11 mouse cellular contexts compared by ENCODE assay signal in genomic region chr12:69982874-69983273, GRCm38 (mm10). TPM values are rescaled to one million over a fixed set of nuclear protein-coding genes. Genes with fewer than 3 reads are reported as not detected.
DNase-seq lines count a peak whose midpoint lies in the region; ATAC-seq and TF ChIP-seq lines count a peak whose summit lies in the region.
"Had no signal": no experiment of that assay in that cellular context is flagged by ENCODE, and none has a peak within 500 bp of the region (broad histone marks: within the 10 kb centered on the region; RNA-seq: fewer than 3 reads in every experiment).

No protein-coding gene starts in this region.

- H3K9me3 ChIP-seq in forebrain, embryonic 11.5 days (ENCODE audit: control insufficient read depth, low read length), result no peaks in the 10 kb centered on the region
- no peaks in the 10 kb centered on the region for H3K9me3 ChIP-seq in forebrain, embryonic 13.5 days (replicated peaks)
- H3K9me3 ChIP-seq in liver, postnatal 0 days (ENCODE audit: low read length), result no peaks in the 10 kb centered on the region
- H3K9me3 ChIP-seq in liver, embryonic 11.5 days (ENCODE audit: control insufficient read depth, low read length), result no peaks in the 10 kb centered on the region
- no peaks in the 10 kb centered on the region for H3K9me3 ChIP-seq in neural tube, embryonic 11.5 days (ENCODE audit: control insufficient read depth, low read length)
- H3K9me3 ChIP-seq: embryonic facial prominence, embryonic 15.5 days; limb, embryonic 15.5 days had no signal

- peak; percentile 51 for DNase-seq in forebrain, embryonic 11.5 days (ENCODE audit: low spot score)
- no peak for DNase-seq in liver, postnatal 0 days
- DNase-seq in liver, embryonic 11.5 days (ENCODE audit: low spot score), result no peak
- no peak for DNase-seq in Patski (ENCODE audit: low read depth, low spot score)
- peak; percentile 29 for DNase-seq in neural tube, embryonic 11.5 days (ENCODE audit: low spot score)
- DNase-seq in layer of hippocampus, postnatal 14 days (ENCODE audit: low spot score in 2 of 2), result no peak
- no peak for DNase-seq in MN1 (ENCODE audit: low spot score)

- TF ChIP-seq EP300 in liver, postnatal 0 days (IDR thresholded peaks at IDR 0.05; ENCODE audit: low read depth), result no peak

- H3K27me3 ChIP-seq in forebrain, embryonic 11.5 days (ENCODE audit: control insufficient read depth, insufficient read depth, low read length), result no peaks in the 10 kb centered on the region
- no peaks in the 10 kb centered on the region for H3K27me3 ChIP-seq in forebrain, embryonic 13.5 days
- H3K27me3 ChIP-seq in liver, postnatal 0 days (ENCODE audit: insufficient read depth, low read length), result no peaks in the 10 kb centered on the region
- H3K27me3 ChIP-seq in liver, embryonic 11.5 days (replicated peaks; ENCODE audit: control insufficient read depth, insufficient read depth, low read length), result no peaks in the 10 kb centered on the region
- no peaks in the 10 kb centered on the region for H3K27me3 ChIP-seq in Patski
- H3K27me3 ChIP-seq in neural tube, embryonic 11.5 days (ENCODE audit: control insufficient read depth, insufficient read depth, low read length), result no peaks in the 10 kb centered on the region
- H3K27me3 ChIP-seq: embryonic facial prominence, embryonic 15.5 days; limb, embryonic 15.5 days had no signal

- POLR2A ChIA-PET in Patski (lab: Charles Lee), result no interaction called here

- peak; percentile 54 for TF ChIP-seq CTCF in liver, postnatal 0 days (IDR thresholded peaks at IDR 0.05; ENCODE audit: low read depth)
- peak; percentile 52 for TF ChIP-seq CTCF in Patski (IDR thresholded peaks at IDR 0.05)

- ATAC-seq in forebrain, embryonic 11.5 days (replicated peaks; ENCODE audit: low FRiP score), result no peak
- no peak for ATAC-seq in forebrain, embryonic 13.5 days
- no peak for ATAC-seq in liver, postnatal 0 days
- no peak for ATAC-seq in liver, embryonic 11.5 days (replicated peaks; ENCODE audit: low FRiP score)
- ATAC-seq in Patski, result no peak
- ATAC-seq in neural tube, embryonic 11.5 days (ENCODE audit: insufficient read depth, low FRiP score, low TSS enrichment), result no peak
- ATAC-seq: intestine, embryonic 16.5 days had no signal

- WGBS in forebrain, embryonic 11.5 days, result 67% methylated on average over 5 of the region's 5 CpGs
- 66% methylated on average over 5 of the region's 5 CpGs for WGBS in forebrain, embryonic 13.5 days
- 73% methylated on average over 5 of the region's 5 CpGs for WGBS in liver, postnatal 0 days (ENCODE audit: insufficient replicate concordance)
- WGBS in liver, embryonic 11.5 days, result 82% methylated on average over 5 of the region's 5 CpGs
- 67% methylated on average over 5 of the region's 5 CpGs for WGBS in neural tube, embryonic 11.5 days

- H3K9ac ChIP-seq in forebrain, embryonic 11.5 days (ENCODE audit: low read length), result no peak overlapping the region
- no peak overlapping the region for H3K9ac ChIP-seq in forebrain, embryonic 13.5 days
- H3K9ac ChIP-seq in liver, postnatal 0 days (replicated peaks), result no peak overlapping the region
- no peak overlapping the region for H3K9ac ChIP-seq in liver, embryonic 11.5 days (ENCODE audit: low read depth, low read length)
- no peak overlapping the region for H3K9ac ChIP-seq in neural tube, embryonic 11.5 days (ENCODE audit: low read length)
- H3K9ac ChIP-seq: embryonic facial prominence, embryonic 15.5 days; limb, embryonic 15.5 days had no signal

- H3K4me3 ChIP-seq in forebrain, embryonic 11.5 days (ENCODE audit: low read depth, low read length), result no peak overlapping the region
- no peak overlapping the region for H3K4me3 ChIP-seq in forebrain, embryonic 13.5 days
- H3K4me3 ChIP-seq in liver, postnatal 0 days (ENCODE audit: low read depth, low read length), result no peak overlapping the region
- H3K4me3 ChIP-seq in liver, embryonic 11.5 days (ENCODE audit: low read depth, low read length), result no peak overlapping the region
- H3K4me3 ChIP-seq in neural tube, embryonic 11.5 days (ENCODE audit: low read depth, low read length), result no peak overlapping the region
- H3K4me3 ChIP-seq: embryonic facial prominence, embryonic 15.5 days; limb, embryonic 15.5 days had no signal

- no peaks in the 10 kb centered on the region; the same call in 1 of the 2 replicates for H3K36me3 ChIP-seq in forebrain, embryonic 11.5 days (ENCODE audit: control insufficient read depth, insufficient read depth, low read length)
- peaks cover 53% of the 10 kb centered on the region for H3K36me3 ChIP-seq in forebrain, embryonic 13.5 days (ENCODE audit: poor library complexity, severe bottlenecking)
- peaks cover 40% of the 10 kb centered on the region for H3K36me3 ChIP-seq in liver, postnatal 0 days (replicated peaks; ENCODE audit: insufficient read depth, low read length)
- peaks cover 17% of the 10 kb centered on the region; the same call in 1 of the 2 replicates for H3K36me3 ChIP-seq in liver, embryonic 11.5 days (ENCODE audit: control insufficient read depth, insufficient read depth, low read length)
- 0 out of 2 replicates have a peak, but pooled peaks cover 3% of the 10 kb centered on the region for H3K36me3 ChIP-seq in neural tube, embryonic 11.5 days (ENCODE audit: control insufficient read depth, insufficient read depth, low read length)

- in situ Hi-C loops in Patski (cut with MboI; ENCODE audit: low pct_unique_long_range_greater_than_20kb), result loop anchor here (5.0 kb wide), 1 partner anchor 74 kb away; no protein-coding TSS in a partner anchor

- H3K4me1 ChIP-seq in forebrain, embryonic 11.5 days (replicated peaks; ENCODE audit: control insufficient read depth, insufficient read depth, low read length), result no peaks in the 10 kb centered on the region
- peaks cover 19% of the 10 kb centered on the region for H3K4me1 ChIP-seq in forebrain, embryonic 13.5 days
- peaks cover 21% of the 10 kb centered on the region for H3K4me1 ChIP-seq in liver, postnatal 0 days (ENCODE audit: insufficient read depth)
- H3K4me1 ChIP-seq in liver, embryonic 11.5 days (replicated peaks; ENCODE audit: control insufficient read depth, insufficient read depth, low read length), result peaks cover 9% of the 10 kb centered on the region; the same call in 1 of the 2 replicates
- peaks cover 5% of the 10 kb centered on the region; the same call in 1 of the 2 replicates for H3K4me1 ChIP-seq in neural tube, embryonic 11.5 days (ENCODE audit: control insufficient read depth, insufficient read depth, low read length)

- CTCF ChIA-PET in Patski (lab: Charles Lee), result interaction anchor here (0.7 to 1.4 kb wide), 3 partner anchors 43 to 69 kb away, joined by 3 read pairs; no protein-coding TSS in a partner anchor

- H3K27ac ChIP-seq in forebrain, embryonic 11.5 days (ENCODE audit: low read depth, low read length), result no peak overlapping the region
- no peak overlapping the region for H3K27ac ChIP-seq in forebrain, embryonic 13.5 days
- H3K27ac ChIP-seq in liver, postnatal 0 days (ENCODE audit: low read depth), result no peak overlapping the region
- no peak overlapping the region for H3K27ac ChIP-seq in liver, embryonic 11.5 days (ENCODE audit: low read depth, low read length)
- H3K27ac ChIP-seq in neural tube, embryonic 11.5 days (ENCODE audit: low read depth, low read length), result no peak overlapping the region
- H3K27ac ChIP-seq: embryonic facial prominence, embryonic 15.5 days; limb, embryonic 15.5 days had no signal

- H3K4me2 ChIP-seq in forebrain, embryonic 11.5 days (ENCODE audit: low read depth, low read length, severe bottlenecking), result no peak overlapping the region
- no peak overlapping the region for H3K4me2 ChIP-seq in forebrain, embryonic 13.5 days
- no peak overlapping the region for H3K4me2 ChIP-seq in liver, postnatal 0 days (ENCODE audit: low read depth, low read length)
- no peak overlapping the region for H3K4me2 ChIP-seq in liver, embryonic 11.5 days
- H3K4me2 ChIP-seq in neural tube, embryonic 11.5 days (ENCODE audit: low read depth), result no peak overlapping the region
- H3K4me2 ChIP-seq: embryonic facial prominence, embryonic 15.5 days; limb, embryonic 15.5 days had no signal

RNA-seq across cellular contexts. Expression of gene Sav1, which starts 3.9 kb away (rescaled TPM):
- 9.7 and 10.2 TPM in 2 replicates for polyA plus RNA-seq in forebrain, embryonic 11.5 days (2014; fragmentation: Nextera tagmentation; extraction: Ambion mirVana)
- polyA plus RNA-seq in forebrain, embryonic 13.5 days (2015; fragmentation: Nextera tagmentation; extraction: Ambion mirVana), result 1.1 and 1.5 TPM in 2 replicates
- polyA plus RNA-seq in liver, postnatal 0 days (2015; fragmentation: Nextera tagmentation; extraction: Ambion mirVana), result 3.4 and 3.6 TPM in 2 replicates
- polyA plus RNA-seq in liver, embryonic 11.5 days (2014; fragmentation: Nextera tagmentation; extraction: Ambion mirVana), result 8.4 and 9.1 TPM in 2 replicates
- 184 TPM for polyA plus RNA-seq in Patski (2021)
- polyA plus RNA-seq in neural tube, embryonic 11.5 days (2014; fragmentation: Nextera tagmentation; extraction: Ambion mirVana), result 8.7 and 8.9 TPM in 2 replicates
- total RNA-seq in layer of hippocampus, postnatal 14 days (2021), result 10 to 100 TPM; 16.9 to 19.6 TPM

Comparison
In these comparisons a context has a peak if more than half of its experiments do, and no peak if none do; other contexts are left out.
1. DNase-seq: peak in forebrain, embryonic 11.5 days (single experiment) and neural tube, embryonic 11.5 days (single experiment); none in liver, postnatal 0 days (single experiment), liver, embryonic 11.5 days (single experiment), Patski (single experiment), layer of hippocampus, postnatal 14 days (0 of 2) and MN1 (single experiment).
2. RNA of gene Sav1, which starts 3.9 kb away (polyA plus RNA-seq): 184 TPM in Patski (single experiment); 9.7 to 10.2 TPM in forebrain, embryonic 11.5 days, 8.7 to 8.9 TPM in neural tube, embryonic 11.5 days, 8.4 to 9.1 TPM in liver, embryonic 11.5 days, 3.4 to 3.6 TPM in liver, postnatal 0 days and 1.1 to 1.5 TPM in forebrain, embryonic 13.5 days; every median in the first group is over 10 times any median in the second.